23 mouse cellular contexts compared by ENCODE assay signal in genomic region chr6:80839784-80840183, GRCm38 (mm10).
DNase-seq lines count a peak whose midpoint lies in the region; ATAC-seq and TF ChIP-seq lines count a peak whose summit lies in the region.
"Had no signal": no experiment of that assay in that cellular context is flagged by ENCODE, and none has a peak within 500 bp of the region (broad histone marks: within the 10 kb centered on the region; RNA-seq: fewer than 3 reads in every experiment).

No protein-coding gene starts in this region.

- H3K9me3 ChIP-seq in kidney, postnatal 0 days (replicated peaks; ENCODE audit: low read length): no peaks in the 10 kb centered on the region
- H3K9me3 ChIP-seq in lung, embryonic 15.5 days: no peaks in the 10 kb centered on the region
- H3K9me3 ChIP-seq in lung, postnatal 0 days (ENCODE audit: low read length): no peaks in the 10 kb centered on the region
- H3K9me3 ChIP-seq: embryonic facial prominence, embryonic 12.5 days; embryonic facial prominence, embryonic 15.5 days; forebrain, embryonic 10.5 days; forebrain, embryonic 12.5 days had no signal

- no peak for TF ChIP-seq CTCF in kidney, postnatal 0 days (IDR thresholded peaks at IDR 0.05; ENCODE audit: low read depth)
- TF ChIP-seq CTCF in lung, postnatal 0 days (IDR thresholded peaks at IDR 0.05): no peak

- no peak overlapping the region for H3K27ac ChIP-seq in kidney, postnatal 0 days
- peak overlapping the region; percentile 29; the same call in 1 of the 2 replicates for H3K27ac ChIP-seq in lung, embryonic 15.5 days
- no peak overlapping the region for H3K27ac ChIP-seq in lung, postnatal 0 days (ENCODE audit: low read length)
- H3K27ac ChIP-seq: embryonic facial prominence, embryonic 12.5 days; embryonic facial prominence, embryonic 15.5 days; forebrain, embryonic 10.5 days; forebrain, embryonic 12.5 days had no signal

- no peak for ATAC-seq in kidney, postnatal 0 days (replicated peaks; ENCODE audit: low FRiP score, low read depth)
- peak; percentile 89; the same call in 1 of the 2 replicates for ATAC-seq in lung, embryonic 15.5 days (ENCODE audit: borderline replicate concordance, extremely low read depth, low FRiP score, low TSS enrichment)
- peak; percentile 49 for ATAC-seq in lung, postnatal 0 days
- ATAC-seq: forebrain, embryonic 14.5 days; forebrain, embryonic 16.5 days had no signal

- no peaks in the 10 kb centered on the region for H3K4me1 ChIP-seq in kidney, postnatal 0 days (replicated peaks; ENCODE audit: insufficient read depth, low read length)
- no peaks in the 10 kb centered on the region for H3K4me1 ChIP-seq in lung, embryonic 15.5 days
- H3K4me1 ChIP-seq in lung, postnatal 0 days (ENCODE audit: insufficient read depth, low read depth, low read length): no peaks in the 10 kb centered on the region
- H3K4me1 ChIP-seq: embryonic facial prominence, embryonic 12.5 days; embryonic facial prominence, embryonic 15.5 days; forebrain, embryonic 10.5 days; forebrain, embryonic 12.5 days had no signal

- H3K4me2 ChIP-seq in kidney, postnatal 0 days (ENCODE audit: low read length): no peak overlapping the region
- no peak overlapping the region for H3K4me2 ChIP-seq in lung, embryonic 15.5 days
- H3K4me2 ChIP-seq in lung, postnatal 0 days (replicated peaks; ENCODE audit: low read depth, low read length): no peak overlapping the region
- H3K4me2 ChIP-seq: embryonic facial prominence, embryonic 12.5 days; embryonic facial prominence, embryonic 15.5 days; forebrain, embryonic 12.5 days had no signal

- H3K27me3 ChIP-seq in kidney, postnatal 0 days (ENCODE audit: insufficient read depth, low read length): no peaks in the 10 kb centered on the region
- H3K27me3 ChIP-seq in lung, embryonic 15.5 days: no peaks in the 10 kb centered on the region
- H3K27me3 ChIP-seq in lung, postnatal 0 days (replicated peaks; ENCODE audit: insufficient read depth, low read length): no peaks in the 10 kb centered on the region
- H3K27me3 ChIP-seq: embryonic facial prominence, embryonic 12.5 days; embryonic facial prominence, embryonic 15.5 days; forebrain, embryonic 12.5 days had no signal

- 68% methylated on average over 2 of the region's 2 CpGs for WGBS in kidney, postnatal 0 days
- 61% methylated on average over 2 of the region's 2 CpGs for WGBS in lung, embryonic 15.5 days
- WGBS in lung, postnatal 0 days: 57% methylated on average over 2 of the region's 2 CpGs

- no peak overlapping the region for H3K4me3 ChIP-seq in kidney, postnatal 0 days (replicated peaks; ENCODE audit: low read depth, low read length)
- no peak overlapping the region for H3K4me3 ChIP-seq in lung, embryonic 15.5 days
- H3K4me3 ChIP-seq in lung, postnatal 0 days (ENCODE audit: low read depth, low read length): no peak overlapping the region
- H3K4me3 ChIP-seq: embryonic facial prominence, embryonic 12.5 days; embryonic facial prominence, embryonic 15.5 days; erythroblast, embryonic 14.5 days; forebrain, embryonic 10.5 days; forebrain, embryonic 12.5 days had no signal

- TF ChIP-seq EP300 in lung, postnatal 0 days (IDR thresholded peaks at IDR 0.05): 0 out of 2 replicates have a peak, but pooled peaks have one; percentile 9

- H3K9ac ChIP-seq in kidney, postnatal 0 days (ENCODE audit: low read depth, low read length): no peak overlapping the region
- H3K9ac ChIP-seq in lung, embryonic 15.5 days: no peak overlapping the region
- H3K9ac ChIP-seq in lung, postnatal 0 days (replicated peaks; ENCODE audit: low read depth): no peak overlapping the region
- H3K9ac ChIP-seq: embryonic facial prominence, embryonic 12.5 days; embryonic facial prominence, embryonic 15.5 days; forebrain, embryonic 12.5 days had no signal

- DNase-seq in kidney, postnatal 0 days (ENCODE audit: low spot score): peak; percentile 40
- no peak for DNase-seq in kidney, postnatal 4 days
- DNase-seq in lung, postnatal 4 days: no peak
- peak; percentile 37 for DNase-seq in lung, postnatal 0 days (ENCODE audit: low spot score)
- DNase-seq in lung, postnatal 36 days: no peak
- DNase-seq: adrenal gland, adult 2 months; adrenal gland, postnatal 10 days; adrenal gland, postnatal 25 days; cerebellum, adult 11 months; cerebellum, adult 18-20 months; cerebellum, adult 8-10 months; cerebellum, adult 9-11 months; cerebellum, postnatal 14 days; cerebellum, postnatal 36 days; embryo, embryonic 11 days had no signal

- no peaks in the 10 kb centered on the region for H3K36me3 ChIP-seq in kidney, postnatal 0 days (ENCODE audit: insufficient read depth, low read length)
- no peaks in the 10 kb centered on the region for H3K36me3 ChIP-seq in lung, embryonic 15.5 days
- no peaks in the 10 kb centered on the region for H3K36me3 ChIP-seq in lung, postnatal 0 days (ENCODE audit: insufficient read depth, low read length)
- H3K36me3 ChIP-seq: embryonic facial prominence, embryonic 12.5 days; embryonic facial prominence, embryonic 15.5 days; forebrain, embryonic 10.5 days; forebrain, embryonic 12.5 days had no signal

Comparison
In these comparisons a context has a peak if more than half of its experiments do, and no peak if none do; other contexts are left out.
1. DNase-seq: peak in kidney, postnatal 0 days (single experiment) and lung, postnatal 0 days (single experiment); none in kidney, postnatal 4 days (0 of 2), lung, postnatal 4 days (0 of 2) and lung, postnatal 36 days (single experiment).